Mouse (Mus musculus) granulocyte monocyte progenitor cell, adult 5-6 weeks (primary cell): ENCODE measurements at regions not wholly inside any gene's neighbourhood (a gene's known extent, or its start where the extent isn't known, plus 50 kb on each side); places are given as distances from the start of the nearest gene placed in this dataset.

Source experiments
- ATAC-seq: replicated peaks from 2 replicates; pipeline ENCODE4 v1.8.0; 2016; ENCODE audit warnings: mild to moderate bottlenecking, moderate TSS enrichment, inconsistent platforms; ENCODE audit not compliant: poor library complexity, severe bottlenecking

GRCm38 (mm10) chr12:97732078-97732580, 527.1 kb downstream of the Galc start:
- ATAC-seq = no peak

DNA sequence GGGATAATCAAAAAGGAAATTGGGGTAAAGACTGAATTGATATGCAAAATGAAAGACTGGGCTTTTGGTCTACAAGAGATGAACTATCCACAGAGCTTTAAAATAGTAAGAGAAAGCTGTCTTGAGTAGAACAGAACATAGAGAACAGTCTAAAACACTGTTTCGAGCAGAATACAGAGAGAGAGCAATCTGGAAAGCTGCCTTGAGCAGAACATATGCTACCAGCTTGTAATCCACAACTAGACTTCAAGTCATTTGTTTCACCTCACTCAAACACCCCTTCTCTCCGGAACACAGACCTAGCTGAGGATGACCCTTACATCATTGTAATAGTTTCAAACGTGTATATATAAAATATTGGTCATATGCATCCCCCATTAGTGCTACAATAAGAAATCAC, 538.7 kb downstream of the Galc start:
- ATAC-seq = no peak

- ATAC-seq = no peak
These were observed 541.4 kb downstream of the Galc start for GRCm38 (mm10) chr12:97717812-97718211.
